8 mouse cellular contexts compared by ENCODE assay signal in the genomic region with DNA sequence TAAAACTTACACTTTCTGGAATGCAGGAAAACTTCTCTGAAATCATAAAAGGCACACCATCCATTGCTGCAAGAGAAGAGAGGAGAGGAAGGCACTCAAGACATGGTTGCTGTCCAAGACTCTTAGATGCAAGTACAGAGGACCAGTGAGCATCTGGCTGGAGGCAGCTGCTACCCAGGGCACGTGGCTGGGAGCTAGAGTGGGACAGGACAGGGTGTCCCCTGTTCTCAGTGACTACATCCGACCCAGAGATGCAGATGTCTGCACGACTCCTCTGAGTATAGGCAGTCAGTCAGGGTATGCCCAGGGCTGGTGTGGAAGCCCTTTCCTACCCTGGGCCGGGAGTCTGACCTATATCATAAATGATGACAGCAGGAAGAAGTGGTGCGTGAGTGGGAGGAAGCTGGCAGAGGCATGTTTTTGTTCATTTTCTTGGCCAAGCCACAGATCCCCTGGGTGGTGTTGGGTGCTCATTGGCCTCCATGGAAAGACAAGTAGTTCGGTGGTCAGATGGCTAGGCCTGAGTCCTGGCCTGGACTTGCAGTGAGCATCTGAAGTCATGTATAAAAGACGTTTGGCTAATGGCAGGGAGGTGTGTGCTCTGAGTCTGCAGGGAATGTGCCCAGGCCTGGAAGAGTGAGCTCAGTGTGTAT.
DNase-seq lines count a peak whose midpoint lies in the region; ATAC-seq and TF ChIP-seq lines count a peak whose summit lies in the region.

No protein-coding gene starts in this region.

- TF ChIP-seq POLR2A in bone marrow macrophage, adult 2 months (IDR thresholded peaks at IDR 0.05; ENCODE audit: borderline replicate concordance, low read depth, low read length): no peak
- TF ChIP-seq POLR2A in limb, embryonic 14.5 days (IDR thresholded peaks at IDR 0.05; ENCODE audit: borderline replicate concordance, extremely low read depth, insufficient read depth, insufficient read length): no peak
- TF ChIP-seq POLR2A in kidney, adult 2 months (IDR thresholded peaks at IDR 0.05; ENCODE audit: low read depth, low read length): no peak

- 77% methylated on average over 7 of the region's 7 CpGs for WGBS in forebrain, postnatal 0 days
- WGBS in limb, embryonic 14.5 days: 53% methylated on average over 7 of the region's 7 CpGs
- 61% methylated on average over 7 of the region's 7 CpGs for WGBS in kidney, adult 2 months

- no peak for TF ChIP-seq CTCF in bone marrow macrophage, adult 2 months (IDR thresholded peaks at IDR 0.05; ENCODE audit: low read depth, low read length)
- TF ChIP-seq CTCF in forebrain, postnatal 0 days (IDR thresholded peaks at IDR 0.05; ENCODE audit: low read depth): no peak
- TF ChIP-seq CTCF in kidney, adult 2 months (conservative IDR thresholded peaks at IDR 0.05; ENCODE audit: insufficient read depth, insufficient read length, low read depth, low read length): no peak

- H3K27ac ChIP-seq in bone marrow macrophage, adult 2 months (ENCODE audit: insufficient read depth, low read depth, low read length): peak overlapping the region; percentile 94
- peak overlapping the region; percentile 69; the same call in 1 of the 2 replicates for H3K27ac ChIP-seq in forebrain, postnatal 0 days (ENCODE audit: low read depth, low read length)
- H3K27ac ChIP-seq in limb, embryonic 14.5 days (replicated peaks; ENCODE audit: low read depth, low read length): peak overlapping the region; percentile 84
- H3K27ac ChIP-seq in kidney, adult 2 months (ENCODE audit: insufficient read depth, low read depth, low read length): no peak overlapping the region

- H3K9me3 ChIP-seq in forebrain, postnatal 0 days (ENCODE audit: low read length): no peaks in the 10 kb centered on the region
- no peaks in the 10 kb centered on the region for H3K9me3 ChIP-seq in limb, embryonic 14.5 days (ENCODE audit: control insufficient read depth, low read length)

- H3K9ac ChIP-seq in forebrain, postnatal 0 days: no peak overlapping the region
- H3K9ac ChIP-seq in limb, embryonic 14.5 days (ENCODE audit: low read depth, low read length, severe bottlenecking): no peak overlapping the region

- peaks cover 42% of the 10 kb centered on the region for H3K4me1 ChIP-seq in bone marrow macrophage, adult 2 months (ENCODE audit: control insufficient read depth, insufficient read depth, low read length)
- H3K4me1 ChIP-seq in forebrain, postnatal 0 days (ENCODE audit: insufficient read depth): peaks cover 27% of the 10 kb centered on the region
- H3K4me1 ChIP-seq in limb, embryonic 14.5 days (ENCODE audit: control insufficient read depth, insufficient read depth, low read length): peaks cover 39% of the 10 kb centered on the region
- H3K4me1 ChIP-seq in kidney, adult 2 months (ENCODE audit: control insufficient read depth, insufficient read depth, low read length): no peaks in the 10 kb centered on the region

- peaks cover 12% of the 10 kb centered on the region for H3K36me3 ChIP-seq in forebrain, postnatal 0 days (ENCODE audit: insufficient read depth)
- peaks cover 15% of the 10 kb centered on the region; the same call in 1 of the 2 replicates for H3K36me3 ChIP-seq in limb, embryonic 14.5 days (ENCODE audit: control insufficient read depth, insufficient read depth, low read length)
- no peaks in the 10 kb centered on the region for H3K36me3 ChIP-seq in kidney, adult 2 months (ENCODE audit: control insufficient read depth, insufficient read depth, low read length)

- peak; percentile 35 to 43 for DNase-seq in layer of hippocampus, postnatal 36 days
- no peak for DNase-seq in layer of hippocampus, adult 8-10 months (ENCODE audit: low spot score in 2 of 2)
- DNase-seq in forebrain, postnatal 0 days: no peak
- DNase-seq in limb, embryonic 14.5 days (ENCODE audit: low spot score): no peak
- no peak for DNase-seq in spleen, adult 18-20 months
- no peak for DNase-seq in kidney, adult 2 months
- no peak for DNase-seq in cerebellum, adult 18-20 months

- H3K27me3 ChIP-seq in forebrain, postnatal 0 days (ENCODE audit: insufficient read depth, low read length): no peaks in the 10 kb centered on the region
- no peaks in the 10 kb centered on the region for H3K27me3 ChIP-seq in limb, embryonic 14.5 days (ENCODE audit: control insufficient read depth, insufficient read depth, low read length)
- no peaks in the 10 kb centered on the region for H3K27me3 ChIP-seq in kidney, adult 2 months (replicated peaks; ENCODE audit: control insufficient read depth, insufficient read depth, low read length)

- 0 out of 2 replicates have a peak, but pooled peaks have one; percentile 12 for ATAC-seq in forebrain, postnatal 0 days
- no peak for ATAC-seq in limb, embryonic 14.5 days (ENCODE audit: low FRiP score, low read depth)

- H3K4me2 ChIP-seq in forebrain, postnatal 0 days (ENCODE audit: low read depth): no peak overlapping the region
- no peak overlapping the region for H3K4me2 ChIP-seq in limb, embryonic 14.5 days (replicated peaks; ENCODE audit: low read depth, low read length, severe bottlenecking)

- no peak overlapping the region for H3K4me3 ChIP-seq in bone marrow macrophage, adult 2 months (ENCODE audit: insufficient read depth, low read length)
- no peak overlapping the region for H3K4me3 ChIP-seq in forebrain, postnatal 0 days (ENCODE audit: low read depth, low read length)
- H3K4me3 ChIP-seq in limb, embryonic 14.5 days (replicated peaks; ENCODE audit: low read length): no peak overlapping the region
- no peak overlapping the region for H3K4me3 ChIP-seq in kidney, adult 2 months (ENCODE audit: insufficient read depth, low read depth, low read length)

Comparison
In these comparisons a context has a peak if more than half of its experiments do, and no peak if none do; other contexts are left out.
1. DNase-seq: peak in layer of hippocampus, postnatal 36 days (2 of 2); none in layer of hippocampus, adult 8-10 months (0 of 2), forebrain, postnatal 0 days (single experiment), limb, embryonic 14.5 days (single experiment), spleen, adult 18-20 months (0 of 2), kidney, adult 2 months (single experiment) and cerebellum, adult 18-20 months (0 of 2).